Mouse (Mus musculus) kidney, adult 8-10 months (tissue): ENCODE data around the gene Pitx1.

ENCODE experiments used
- DNase-seq, 2 experiments: peaks; one replicate each; pipeline ENCODE4 v3.0.0; 2022

Pitx1 gene

GRCm38 (mm10) chr13:55836142-55836625 is at the start of gene Pitx1:
TSS of gene Pitx1 (minus strand) at chr13:55836192.
- DNase-seq: no peak

GRCm38 (mm10) chr13:55881431-55882202 is 45.6 kb upstream of the Pitx1 start:
- DNase-seq: no peak

- no peak for DNase-seq
These were observed 42.4 kb upstream of the Pitx1 start for GRCm38 (mm10) chr13:55878353-55878752.

GRCm38 (mm10) chr13:55871410-55871809 is 35.4 kb upstream of the Pitx1 start:
- no peak for DNase-seq

- no peak for DNase-seq
These were observed 34.0 kb upstream of the Pitx1 start for GRCm38 (mm10) chr13:55870001-55870400.

- DNase-seq: no peak
These were observed 31.6 kb upstream of the Pitx1 start for GRCm38 (mm10) chr13:55867540-55868103.

GRCm38 (mm10) chr13:55860483-55860882 is 24.5 kb upstream of the Pitx1 start:
- no peak for DNase-seq

GRCm38 (mm10) chr13:55858463-55858862 is 22.5 kb upstream of the Pitx1 start:
- DNase-seq: no peak

DNA sequence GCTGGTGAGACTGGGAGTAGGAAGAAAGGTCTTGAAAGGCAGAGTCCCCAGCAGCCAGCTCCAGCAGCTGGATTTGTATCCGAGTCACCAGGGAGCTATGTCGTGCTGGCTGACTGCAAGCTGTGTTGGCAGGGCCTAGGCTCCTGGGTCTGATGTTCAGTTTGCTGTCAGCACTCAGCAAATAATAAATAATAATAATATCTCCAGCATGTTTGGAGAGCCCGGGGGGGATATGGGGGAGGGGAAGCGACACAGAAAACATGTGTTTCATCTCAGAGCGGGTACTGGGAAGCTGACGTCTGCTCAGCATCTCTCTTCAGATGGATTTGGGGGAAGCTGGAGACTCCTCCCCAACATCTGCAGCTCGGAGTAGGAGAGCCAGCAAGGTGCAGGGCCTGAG is 19.8 kb upstream of the Pitx1 start:
- DNase-seq: no peak

DNA sequence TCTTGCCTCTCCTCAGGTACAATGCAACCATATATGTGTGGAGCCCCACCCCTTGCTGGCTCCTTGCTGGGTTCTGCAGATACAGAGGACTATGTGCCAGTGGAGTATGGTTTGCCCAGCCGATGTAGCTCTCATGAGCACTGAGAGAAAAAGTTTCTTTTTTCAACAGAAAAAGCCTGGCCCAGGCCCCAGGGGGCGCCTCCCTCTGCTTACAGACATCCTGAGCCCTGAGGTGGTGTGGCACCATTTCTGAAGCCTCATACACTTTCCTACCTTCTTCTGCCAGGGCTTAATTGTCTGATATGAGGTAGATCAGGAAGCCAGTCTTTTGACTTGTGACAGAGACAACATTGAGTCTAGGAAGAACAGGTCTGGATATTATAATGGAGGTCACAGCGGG is 16.2 kb upstream of the Pitx1 start:
- DNase-seq: no peak

DNA sequence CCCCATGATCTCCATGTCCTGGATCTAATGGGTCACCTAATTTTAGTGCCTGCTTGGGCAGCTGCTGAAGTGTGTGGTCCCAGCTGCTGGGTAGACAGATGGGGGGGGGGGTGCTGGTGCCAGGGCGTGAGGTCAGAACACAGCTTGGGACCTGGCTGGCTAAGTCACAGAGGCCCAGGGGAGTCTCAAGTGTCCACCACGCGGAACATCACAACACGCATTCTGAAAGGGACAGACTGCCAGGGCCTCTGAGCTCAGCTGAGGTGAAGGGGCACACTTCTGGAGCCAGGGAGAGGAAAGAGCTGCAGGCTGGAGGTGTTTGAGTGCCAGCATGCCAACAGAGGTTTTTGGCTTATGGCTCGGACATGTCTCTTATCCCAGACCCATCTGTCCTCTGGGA is 14.7 kb upstream of the Pitx1 start:
- DNase-seq: no peak

- DNase-seq: no peak
These were observed 12.7 kb upstream of the Pitx1 start for GRCm38 (mm10) chr13:55848604-55849190.

DNA sequence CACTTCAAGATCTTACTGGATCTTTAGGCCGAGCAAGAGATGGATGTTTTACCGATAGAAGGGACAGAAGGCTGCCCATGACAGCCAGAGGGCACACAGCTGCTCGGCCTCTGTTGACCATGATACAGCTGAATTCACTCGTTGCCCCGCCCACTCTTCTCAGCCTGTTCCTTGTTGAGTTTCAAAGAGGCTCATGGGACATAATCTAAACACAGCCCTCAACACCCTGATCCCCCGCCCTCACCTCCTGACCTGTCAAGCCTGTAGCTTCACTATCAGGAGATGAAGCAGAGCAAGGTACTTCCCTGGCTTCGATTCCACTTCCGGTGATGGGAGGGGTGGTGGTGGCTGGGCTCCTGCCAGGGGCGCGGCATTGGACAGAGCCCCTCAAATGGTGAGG is 11.8 kb upstream of the Pitx1 start:
- DNase-seq: no peak

DNA sequence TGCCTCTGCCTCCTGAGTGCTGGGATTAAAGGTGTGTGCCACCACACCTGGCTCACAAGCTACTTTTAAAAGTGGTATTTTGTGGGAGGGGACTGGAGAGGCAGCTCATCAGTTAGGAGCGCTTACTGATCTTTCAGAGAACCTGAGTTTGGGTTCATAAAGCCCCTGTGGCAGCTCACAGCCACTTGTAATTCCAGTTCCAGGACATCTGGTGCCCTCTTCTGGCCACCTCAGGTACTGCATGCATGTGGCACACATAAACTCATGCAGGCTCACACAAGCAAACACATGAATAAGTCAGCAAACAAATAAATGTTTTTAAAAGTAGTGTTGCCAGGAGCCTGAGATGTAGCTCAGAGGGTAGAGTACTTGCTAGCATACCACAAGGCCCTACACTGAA is 7.7 kb upstream of the Pitx1 start:
- no peak for DNase-seq

DNA sequence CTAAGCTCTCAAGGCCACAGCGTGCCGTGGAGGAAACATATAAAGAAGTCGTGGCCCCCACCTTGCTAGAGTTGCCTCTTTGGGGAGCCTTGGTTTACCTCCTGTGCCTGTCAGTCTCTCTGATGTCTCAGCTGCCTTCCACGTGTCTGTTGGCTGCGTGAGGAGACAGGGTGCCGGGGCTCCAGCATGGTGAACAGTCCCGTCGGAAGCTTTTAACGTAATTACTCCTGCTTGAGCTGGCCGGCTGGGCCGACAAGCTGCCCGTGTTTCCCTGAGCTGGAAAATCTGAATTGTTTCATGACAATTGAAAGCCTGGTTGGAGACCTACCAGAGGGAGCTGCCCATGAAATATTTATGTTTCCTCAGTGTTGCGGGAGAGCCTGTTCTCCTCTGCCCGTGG is 4.2 kb upstream of the Pitx1 start:
- DNase-seq: no peak

DNA sequence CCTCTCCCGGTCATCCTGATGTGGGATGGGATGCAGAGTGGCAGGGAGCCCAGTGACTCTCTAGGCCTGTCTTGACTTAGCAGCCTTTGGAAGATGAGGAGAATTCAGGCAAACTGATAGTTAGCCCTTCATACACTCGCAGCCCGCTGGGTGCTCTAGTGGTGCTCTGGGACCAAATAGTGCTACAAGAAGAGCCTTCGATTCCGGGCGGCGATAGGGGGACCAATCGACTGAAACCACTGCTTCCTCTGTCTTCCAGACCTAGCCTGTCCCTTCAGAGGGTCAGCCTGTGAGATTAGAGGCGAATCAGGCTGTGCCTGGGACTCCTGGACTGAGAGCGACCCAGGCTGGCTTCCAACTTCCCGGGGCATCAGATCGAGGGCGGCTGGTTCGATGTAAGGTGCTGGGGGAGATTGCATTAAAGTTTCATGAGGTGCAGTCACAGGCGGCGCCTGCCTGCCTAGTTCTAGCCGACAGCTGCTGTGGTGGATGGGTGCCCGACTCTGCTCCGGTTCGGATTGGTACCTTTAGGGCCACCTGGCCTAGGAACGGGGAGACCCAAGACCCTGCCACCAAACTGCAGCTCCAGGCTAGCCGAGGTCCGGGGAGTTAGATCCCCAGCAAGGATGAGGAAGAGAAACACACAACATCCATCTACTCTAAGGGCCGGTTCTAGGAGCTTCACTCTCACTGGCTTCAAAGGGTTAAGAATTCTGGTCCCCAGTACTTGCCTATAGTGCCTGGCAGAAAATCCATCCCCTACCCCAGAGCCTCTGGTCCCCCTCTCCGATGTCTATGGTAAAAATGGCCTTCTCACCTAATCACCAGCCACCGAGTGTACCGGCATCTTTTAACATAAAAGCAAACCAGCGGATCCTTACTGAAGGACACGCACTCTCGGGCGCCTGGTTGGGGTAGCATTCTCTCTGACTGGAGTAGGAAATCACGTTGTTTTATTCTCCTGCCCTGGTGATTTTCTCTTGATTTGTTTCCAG is 1.1 kb upstream of the Pitx1 start:
- no peak for DNase-seq

DNA sequence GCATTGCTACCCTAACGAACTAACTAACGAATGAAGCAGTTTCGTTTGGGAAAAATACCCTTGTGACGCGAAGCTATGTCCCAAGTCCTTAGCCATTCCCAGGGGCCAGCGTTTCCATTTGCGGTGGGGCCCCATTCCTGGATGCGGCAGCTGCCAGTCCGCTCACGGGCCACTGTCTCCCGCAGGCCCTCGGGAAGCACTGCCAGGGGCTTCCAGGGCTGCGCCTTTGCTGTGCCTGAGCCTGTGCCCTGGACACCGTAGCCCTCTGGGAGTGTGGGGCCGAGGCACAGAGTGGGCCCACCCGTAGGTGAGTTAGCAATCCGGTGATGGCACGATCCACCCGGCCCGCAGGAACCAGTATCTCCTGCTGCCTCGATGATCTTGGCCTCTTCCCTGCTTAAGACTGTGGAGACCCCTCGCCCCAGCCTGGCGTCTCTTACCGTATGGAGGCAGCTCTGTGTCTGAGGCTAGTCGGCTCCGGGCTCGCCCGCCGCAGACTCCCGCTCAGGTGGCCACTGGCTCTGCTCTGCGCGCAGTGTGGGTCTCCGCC is 369 bp downstream of the Pitx1 start:
- no peak for DNase-seq

GRCm38 (mm10) chr13:55834667-55835066 is 1.3 kb downstream of the Pitx1 start:
- no peak for DNase-seq

GRCm38 (mm10) chr13:55833921-55834320 is 2.1 kb downstream of the Pitx1 start:
- no peak for DNase-seq

GRCm38 (mm10) chr13:55832602-55833001 is 3.4 kb downstream of the Pitx1 start:
- no peak for DNase-seq

DNA sequence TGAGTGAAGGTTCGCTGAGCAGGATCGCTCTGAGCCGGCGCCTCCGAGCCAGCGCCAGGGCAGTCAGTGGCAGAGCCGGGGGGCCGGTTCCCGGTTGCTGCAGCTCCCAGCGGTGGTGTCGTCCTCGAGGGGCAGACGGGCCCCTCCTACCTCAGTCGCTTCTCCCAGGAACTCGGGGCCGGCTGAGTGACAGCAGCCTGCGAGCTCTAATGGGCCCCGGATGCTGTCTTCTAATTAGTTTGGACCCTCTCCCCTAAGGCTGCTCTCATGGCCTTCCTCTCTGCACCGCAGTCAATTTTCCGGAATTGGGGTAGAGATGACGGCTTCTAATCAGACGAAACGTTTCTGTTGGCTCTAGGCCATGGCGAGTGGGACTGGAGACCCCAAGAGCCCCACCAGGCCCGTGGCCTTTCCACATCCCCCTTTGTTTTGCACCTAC is 4.3 kb downstream of the Pitx1 start:
- DNase-seq: no peak
